Mouse (Mus musculus): Measurements from ENCODE around the gene Rpsa.

The Rpsa gene

DNA sequence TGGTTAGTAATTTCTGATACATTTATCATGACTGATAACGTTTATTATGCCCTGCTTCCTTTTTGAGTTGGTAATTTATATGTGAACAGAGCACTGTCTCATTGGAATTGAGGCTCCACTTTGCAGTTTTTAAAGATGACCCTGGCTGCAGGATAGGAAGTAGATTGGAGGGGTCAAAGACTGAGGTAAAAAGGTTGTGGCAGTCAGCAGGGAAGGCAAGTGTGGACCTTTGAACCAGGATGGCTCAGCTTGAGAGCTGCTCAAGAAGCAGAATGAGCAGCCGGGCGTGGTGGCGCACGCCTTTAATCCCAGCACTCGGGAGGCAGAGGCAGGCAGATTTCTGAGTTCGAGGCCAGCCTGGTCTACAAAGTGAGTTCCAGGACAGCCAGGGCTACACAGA is 14.0 kb upstream of the Rpsa start:
- DNase-seq (ENCODE audit: low spot score in 2 of 2): no peak

DNA sequence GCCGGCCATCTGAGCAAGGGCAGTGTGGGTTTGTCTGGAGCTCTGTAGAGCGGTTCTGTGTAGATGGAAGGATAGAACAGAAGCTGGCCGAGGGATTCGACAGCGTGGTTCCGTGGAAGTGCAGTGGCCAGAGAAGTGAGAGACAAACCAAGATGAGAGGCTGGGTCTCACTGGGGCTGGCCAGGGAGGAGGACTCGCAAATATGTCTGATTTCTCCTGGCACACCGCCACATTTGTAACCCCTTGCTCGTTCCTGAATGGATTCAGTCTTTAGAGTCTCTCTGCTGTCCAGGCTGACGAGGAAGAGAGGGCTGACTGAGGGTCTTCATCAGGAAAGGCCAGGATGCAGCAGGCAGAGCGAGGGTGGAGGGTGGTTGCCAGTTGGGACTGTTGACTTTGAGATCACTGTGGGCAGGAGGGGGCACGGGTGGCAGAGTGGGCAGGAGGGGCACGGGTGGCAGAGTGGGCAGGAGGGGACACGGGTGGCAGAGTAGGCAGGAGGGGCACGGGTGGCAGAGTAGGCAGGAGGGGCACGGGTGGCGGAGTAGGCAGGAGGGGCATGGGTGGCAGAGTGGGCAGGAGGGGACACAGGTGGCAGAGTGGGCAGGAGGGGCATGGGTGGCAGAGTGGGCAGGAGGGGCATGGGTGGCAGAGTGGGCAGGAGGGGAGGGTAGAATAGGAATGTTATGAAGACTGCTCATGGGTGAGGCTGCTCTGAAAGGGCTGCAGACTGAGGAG is 13.3 kb upstream of the Rpsa start:
- no peak for DNase-seq (ENCODE audit: low spot score in 2 of 2)

DNA sequence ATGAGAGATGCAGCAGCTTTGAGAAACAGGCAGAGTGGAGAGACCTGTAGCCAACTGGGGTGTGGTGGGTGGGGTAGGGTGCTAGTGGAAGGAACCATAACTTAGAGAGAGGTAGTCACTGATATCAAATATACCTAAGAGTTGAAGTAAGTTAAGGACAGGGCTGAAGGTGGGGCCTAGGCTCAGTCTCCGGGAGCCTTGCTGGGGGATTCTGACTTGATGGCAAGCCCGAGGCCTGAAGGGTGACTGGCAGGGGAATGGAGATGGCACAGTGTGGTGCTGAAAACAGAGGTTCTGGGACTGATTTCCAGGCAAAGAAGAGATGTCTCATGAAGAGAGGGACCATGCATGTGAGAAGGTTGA is 12.7 kb upstream of the Rpsa start:
- DNase-seq (ENCODE audit: low spot score in 2 of 2): no peak

DNA sequence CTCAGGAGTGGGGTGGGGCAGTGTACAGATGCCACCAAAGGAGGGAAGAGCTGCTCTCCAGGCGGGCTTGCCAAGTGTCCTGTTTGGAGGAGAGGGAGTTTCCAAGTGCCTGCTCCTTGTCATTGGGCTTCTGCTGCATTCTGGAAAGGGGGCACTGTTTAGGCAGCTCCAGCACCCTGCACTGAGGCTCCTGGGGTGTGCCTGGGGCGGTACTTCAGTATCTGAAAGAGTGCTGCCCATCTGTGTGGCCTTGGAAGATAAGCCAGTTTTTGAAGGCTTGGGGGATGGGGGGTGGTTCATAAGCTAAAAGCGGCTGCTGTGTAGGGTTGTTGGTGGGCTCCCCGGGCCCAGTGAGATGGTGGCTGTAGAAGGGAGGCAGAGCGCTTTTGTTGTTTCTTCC is 11.9 kb upstream of the Rpsa start:
- no peak for DNase-seq (ENCODE audit: low spot score in 2 of 2)

DNA sequence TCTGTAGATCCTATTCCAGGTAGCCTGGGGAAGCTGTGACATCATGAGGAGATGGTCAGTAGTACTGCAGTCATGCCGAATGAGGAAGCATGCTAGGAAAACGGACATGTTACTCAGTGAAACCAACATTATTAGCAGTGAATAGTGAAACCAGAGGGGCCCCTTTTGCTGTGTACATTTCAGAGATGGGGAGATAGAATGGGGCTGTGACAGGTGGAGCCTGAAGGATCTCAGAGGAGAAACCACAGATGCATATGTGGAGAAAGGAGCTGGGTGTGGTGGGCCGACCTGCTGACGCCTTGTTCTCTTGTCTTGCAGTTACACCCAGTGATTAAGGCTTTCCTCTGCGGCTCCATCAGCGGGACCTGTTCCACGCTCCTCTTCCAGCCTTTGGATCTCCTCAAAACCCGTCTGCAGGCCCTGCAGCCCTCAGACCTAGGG is 11.3 kb upstream of the Rpsa start:
- no peak for DNase-seq (ENCODE audit: low spot score in 2 of 2)

DNA sequence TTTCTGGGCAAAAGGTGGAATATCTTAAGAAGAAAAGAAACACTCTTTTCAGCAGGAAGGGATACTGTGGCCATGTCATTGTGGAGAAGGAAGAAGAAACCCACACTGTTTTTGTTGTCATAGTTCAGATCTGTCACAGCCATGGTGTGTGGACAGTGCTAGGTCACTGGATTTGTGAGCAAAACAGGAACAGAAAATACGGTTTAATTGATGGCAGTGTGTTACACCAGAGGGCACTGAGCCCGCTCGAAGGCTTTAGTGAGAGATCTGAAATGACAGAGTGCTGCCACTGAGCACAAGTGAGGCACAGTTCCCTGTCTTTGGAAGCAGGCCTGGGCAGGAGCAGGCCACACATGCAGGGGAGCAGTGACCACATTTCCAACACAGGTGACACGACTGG is 9.3 kb upstream of the Rpsa start:
- DNase-seq (ENCODE audit: low spot score in 2 of 2): no peak

DNA sequence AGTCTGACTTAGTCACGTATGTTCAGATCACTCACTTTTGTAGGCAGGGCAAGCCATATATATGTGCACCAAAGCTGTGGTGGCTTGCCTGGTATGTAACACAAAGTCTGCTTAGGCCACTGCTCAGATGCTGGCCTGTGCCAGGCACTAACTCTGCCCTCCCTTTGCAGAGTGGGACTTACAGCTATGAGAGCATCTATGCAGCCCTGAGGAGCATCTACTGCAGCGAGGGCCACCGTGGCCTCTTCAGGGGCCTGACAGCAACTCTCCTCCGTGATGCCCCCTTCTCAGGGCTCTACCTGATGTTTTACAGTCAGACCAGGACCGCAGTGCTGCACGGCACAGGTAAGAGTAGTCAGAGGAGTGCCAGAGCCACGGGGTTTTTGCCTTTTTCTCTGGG is 7.0 kb upstream of the Rpsa start:
- DNase-seq (ENCODE audit: low spot score in 2 of 2): no peak

DNA sequence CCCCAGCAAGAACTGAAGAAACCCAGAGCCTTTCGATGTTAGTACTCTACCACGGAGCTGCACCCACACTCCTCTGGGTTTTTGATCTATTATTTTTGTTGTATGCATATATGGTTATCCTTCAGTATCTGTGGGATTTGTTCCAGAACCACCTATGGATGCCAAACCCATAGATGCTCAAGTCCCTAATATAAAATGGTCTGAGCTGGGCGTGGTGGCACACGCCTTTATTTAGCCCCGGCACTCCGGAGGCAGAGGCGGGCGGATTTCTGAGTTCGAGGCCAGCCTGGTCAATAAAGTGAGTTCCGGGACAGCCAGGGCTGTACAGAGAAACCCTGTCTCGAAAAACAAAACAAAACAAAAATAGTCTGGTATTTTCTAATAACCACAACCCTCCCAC is 621 bp upstream of the Rpsa start:
- DNase-seq (ENCODE audit: low spot score in 2 of 2): no peak

DNA sequence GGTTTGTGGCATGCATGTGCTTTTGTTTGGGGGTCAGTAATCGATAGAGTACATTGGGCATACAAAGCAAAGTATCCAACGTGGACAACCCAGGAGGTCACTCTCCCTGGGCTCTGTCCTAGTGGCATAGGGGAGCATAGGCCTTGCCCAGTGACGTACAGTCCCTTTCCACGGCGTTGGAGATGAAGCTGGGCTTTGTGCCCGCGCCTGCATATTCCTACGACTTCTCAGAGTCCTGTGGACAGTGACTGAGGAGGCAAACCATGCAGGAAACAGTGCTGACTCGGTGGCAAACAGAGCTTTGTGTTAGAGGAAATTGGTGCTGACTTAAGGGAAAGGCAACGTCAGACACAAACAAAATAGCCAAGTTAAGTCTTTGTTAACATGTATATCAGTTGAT is 1.8 kb downstream of the Rpsa start:
- DNase-seq (ENCODE audit: low spot score in 2 of 2): no peak

DNA sequence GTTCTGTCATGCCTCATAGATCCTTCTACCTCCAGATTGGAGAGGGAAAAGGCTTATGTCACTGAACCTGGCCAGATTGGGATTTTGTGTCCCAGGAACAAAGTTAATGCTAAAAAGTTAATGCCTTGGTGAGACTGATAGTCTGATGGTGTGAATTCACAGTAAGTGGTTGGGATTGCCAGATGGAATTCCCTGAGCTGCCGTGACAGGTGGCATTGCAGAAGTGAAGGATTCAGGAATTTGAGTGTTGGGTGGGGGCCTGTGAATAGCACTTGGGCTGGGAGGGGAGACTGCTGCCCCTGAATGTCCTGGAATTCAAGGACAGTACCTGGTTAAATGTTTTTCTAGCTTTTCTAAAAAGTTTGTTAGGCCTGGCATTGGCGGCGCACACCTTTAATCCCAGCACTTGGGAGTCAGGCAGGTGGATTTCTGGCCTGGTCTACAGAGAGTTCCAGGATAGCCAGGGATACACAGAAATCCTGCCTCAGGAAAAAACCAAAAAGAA is 4.3 kb downstream of the Rpsa start:
- DNase-seq (ENCODE audit: low spot score in 2 of 2): no peak

DNA sequence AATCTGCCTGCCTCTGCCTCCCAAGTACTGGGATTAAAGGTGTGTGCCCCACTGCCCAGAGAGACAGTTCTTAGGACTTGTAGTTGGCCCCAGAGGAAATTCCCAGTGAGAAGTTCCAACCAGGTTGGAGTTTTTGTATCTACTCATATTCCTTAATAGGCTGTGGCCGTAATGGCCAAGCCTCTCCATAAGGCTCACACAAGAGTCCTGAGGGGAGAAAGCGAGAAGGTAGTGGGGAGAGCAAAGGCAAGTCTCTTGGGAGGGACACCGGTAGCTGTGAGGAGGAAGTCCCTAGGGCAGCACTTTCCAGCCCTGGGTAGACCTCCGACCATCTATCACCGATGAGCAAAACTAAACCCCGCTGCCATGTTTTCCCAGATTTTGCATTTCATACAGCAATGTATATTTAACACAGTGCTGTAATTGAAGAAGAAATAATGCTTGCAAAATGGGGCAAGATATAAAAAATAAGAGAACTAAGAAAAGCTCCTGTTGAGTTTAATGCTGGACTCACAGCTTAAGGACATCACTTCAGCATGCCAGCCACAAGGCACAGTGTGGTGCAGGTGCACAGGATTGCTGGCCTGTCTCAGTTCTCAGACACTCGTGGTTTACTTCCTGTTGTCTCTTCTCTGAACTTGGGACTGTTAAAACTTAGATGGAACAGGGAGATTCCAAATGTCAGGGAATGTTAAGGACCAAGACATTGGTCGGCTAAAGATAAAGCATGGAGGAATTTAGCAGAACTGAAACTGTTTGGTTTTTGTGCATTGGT is 5.7 kb downstream of the Rpsa start:
- no peak for DNase-seq (ENCODE audit: low spot score in 2 of 2)

DNA sequence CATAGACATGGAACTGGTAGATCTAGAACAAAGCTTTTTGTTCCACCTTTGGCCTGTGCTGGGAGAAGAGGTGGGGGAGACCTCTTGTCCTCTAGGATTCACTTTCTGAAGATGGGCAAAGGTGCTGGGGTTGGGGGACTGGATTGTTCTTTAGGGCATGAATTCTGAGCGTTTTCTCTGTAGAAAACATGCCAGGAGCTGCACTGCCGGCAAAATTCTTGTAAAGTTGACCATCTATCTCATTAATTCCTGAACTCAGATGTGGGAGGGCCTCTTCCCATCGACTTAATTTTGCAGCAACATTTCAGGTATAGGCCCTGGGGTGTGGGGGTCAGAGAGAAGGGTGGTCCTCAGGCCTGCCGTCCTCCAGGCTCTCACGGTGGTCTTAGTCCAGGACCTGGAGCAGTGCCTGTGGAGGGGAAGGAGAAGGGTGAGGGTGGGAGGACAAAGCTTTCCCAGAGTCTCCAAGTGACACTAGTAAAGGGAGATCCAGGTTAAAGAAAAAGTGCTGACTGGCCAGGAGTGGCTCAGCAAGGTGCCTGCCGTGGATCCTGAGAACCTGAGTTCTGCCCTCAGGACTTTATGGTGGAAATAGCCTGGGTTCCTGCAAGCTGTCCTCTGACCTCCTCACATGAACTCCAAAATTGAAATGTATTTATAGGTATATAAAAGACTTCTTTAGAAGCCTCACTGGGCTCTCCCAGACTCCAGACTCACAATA is 6.4 kb downstream of the Rpsa start:
- no peak for DNase-seq (ENCODE audit: low spot score in 2 of 2)

DNA sequence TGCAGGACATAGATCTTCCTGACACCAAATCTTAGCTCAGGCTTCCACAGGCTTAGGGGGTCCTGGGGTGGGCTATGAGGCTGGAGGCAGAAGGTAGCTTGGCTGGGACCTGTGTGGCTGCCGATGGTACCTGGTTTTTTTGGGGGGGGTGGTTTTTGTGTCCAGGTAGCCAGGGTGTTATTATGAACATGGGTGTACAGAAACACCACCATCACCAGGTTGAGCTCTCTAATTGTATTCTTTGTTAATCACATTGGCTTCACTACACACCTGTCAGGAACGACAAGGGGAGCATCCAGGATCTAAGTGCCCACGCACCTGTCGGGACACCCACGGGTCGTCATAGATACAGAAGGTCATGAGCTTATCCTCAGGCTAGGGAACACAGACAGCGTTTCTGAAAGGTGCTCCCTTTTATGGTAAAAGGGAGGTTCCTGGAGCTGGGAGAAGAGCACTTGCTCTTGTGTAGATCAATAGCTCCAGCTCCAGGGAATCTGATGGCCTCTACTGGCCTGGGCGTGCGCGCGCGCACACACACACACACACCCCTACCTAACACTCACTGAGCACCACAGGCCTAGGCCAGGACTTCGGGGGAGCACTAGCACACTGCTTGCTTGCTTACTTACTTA is 7.2 kb downstream of the Rpsa start:
- DNase-seq (ENCODE audit: low spot score in 2 of 2): no peak

DNA sequence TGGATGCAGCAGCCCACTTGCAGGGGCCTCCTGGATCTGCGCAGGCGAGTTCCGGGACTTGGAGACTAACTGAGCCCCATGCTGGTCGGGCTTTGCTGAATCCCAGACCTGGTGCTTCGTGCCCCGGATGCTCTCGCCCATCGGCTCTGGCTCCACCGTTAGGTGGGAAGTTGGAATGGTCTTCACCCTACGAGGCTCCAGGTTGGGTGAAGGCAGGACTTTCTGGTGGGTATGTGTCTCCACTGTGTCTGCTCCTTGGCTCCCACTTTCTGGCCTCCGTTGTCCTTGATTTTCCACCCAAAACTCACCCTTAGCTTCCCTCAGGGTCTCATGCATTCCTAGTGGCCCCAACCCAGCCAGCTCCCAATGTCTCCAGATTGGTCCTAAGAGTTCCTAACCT is 8.0 kb downstream of the Rpsa start:
- no peak for DNase-seq (ENCODE audit: low spot score in 2 of 2)

DNA sequence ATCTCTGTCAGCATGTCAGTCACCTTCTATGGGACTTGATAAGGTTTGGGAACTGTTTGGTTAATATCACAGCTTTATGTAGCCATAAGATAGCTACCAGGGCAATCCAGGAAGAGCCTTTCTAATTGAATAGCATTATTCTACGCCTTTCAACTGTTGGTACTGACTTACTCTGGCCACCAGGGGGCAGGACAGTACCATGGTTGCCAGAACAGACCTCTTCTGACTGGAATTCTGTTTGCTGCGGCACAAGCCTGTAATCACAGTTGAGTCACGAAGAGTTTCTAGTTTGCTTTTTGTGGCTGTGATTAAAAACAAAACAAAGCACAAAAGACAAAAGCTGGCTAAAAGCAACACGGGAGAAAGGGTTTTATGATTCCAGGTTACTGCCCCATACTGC is 13.2 kb downstream of the Rpsa start:
- peak; percentile 53 to 83 for DNase-seq (ENCODE audit: low spot score in 2 of 2)

DNA sequence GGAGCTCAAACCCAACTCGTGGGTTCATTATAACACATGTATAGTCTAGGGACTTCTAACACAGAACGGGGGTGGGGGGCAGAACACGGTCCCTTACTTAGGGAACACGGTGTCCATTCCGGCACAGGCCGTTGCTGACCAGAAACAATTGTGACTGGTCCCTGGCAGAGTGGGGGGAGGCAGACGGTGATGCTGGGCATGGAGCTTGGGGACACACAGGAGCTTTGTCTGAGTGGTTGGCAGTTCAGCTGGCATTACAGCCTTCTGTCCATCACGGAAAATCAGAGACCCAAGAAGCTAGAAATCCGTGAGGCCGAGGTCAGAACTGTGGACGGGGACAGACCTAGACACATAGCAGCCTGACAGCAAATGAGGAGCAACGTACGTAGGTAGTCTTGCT is 17.0 kb downstream of the Rpsa start:
- no peak for DNase-seq (ENCODE audit: low spot score in 2 of 2)

DNA sequence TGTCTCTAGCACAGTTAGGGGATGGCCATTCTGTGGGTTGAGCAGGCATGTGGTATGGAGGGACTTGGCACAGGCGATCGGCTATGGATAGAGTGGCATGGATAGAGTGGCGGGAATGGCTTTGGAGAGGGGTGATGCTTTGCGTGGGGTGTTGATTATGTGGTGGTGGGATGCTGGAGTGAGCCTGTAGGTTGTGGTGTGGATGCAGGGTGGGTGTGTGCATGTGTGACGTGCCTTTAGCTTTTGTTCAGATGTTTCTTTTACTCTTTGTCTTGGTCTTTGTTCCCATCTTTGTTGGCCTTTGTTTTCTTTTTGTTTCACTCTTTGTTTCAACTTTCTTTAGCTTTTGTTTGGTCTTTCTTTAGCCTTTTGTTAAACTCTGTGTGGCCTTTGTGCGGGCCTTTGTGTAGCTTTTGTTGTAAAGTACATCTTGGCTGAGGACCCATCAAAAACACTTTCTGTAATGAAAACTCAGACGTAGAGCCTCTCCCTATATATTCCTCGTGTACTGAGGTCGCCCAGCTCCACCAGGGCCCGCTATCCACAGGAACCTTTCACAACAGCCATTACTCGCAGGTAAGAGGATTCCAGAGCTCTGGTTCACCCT is 21.8 kb downstream of the Rpsa start, which contains the start of gene Mobp:
Mobp (plus strand) TSS at position 486 of the 607 bp plus-strand sequence.
- DNase-seq (ENCODE audit: low spot score in 2 of 2): no peak

DNA sequence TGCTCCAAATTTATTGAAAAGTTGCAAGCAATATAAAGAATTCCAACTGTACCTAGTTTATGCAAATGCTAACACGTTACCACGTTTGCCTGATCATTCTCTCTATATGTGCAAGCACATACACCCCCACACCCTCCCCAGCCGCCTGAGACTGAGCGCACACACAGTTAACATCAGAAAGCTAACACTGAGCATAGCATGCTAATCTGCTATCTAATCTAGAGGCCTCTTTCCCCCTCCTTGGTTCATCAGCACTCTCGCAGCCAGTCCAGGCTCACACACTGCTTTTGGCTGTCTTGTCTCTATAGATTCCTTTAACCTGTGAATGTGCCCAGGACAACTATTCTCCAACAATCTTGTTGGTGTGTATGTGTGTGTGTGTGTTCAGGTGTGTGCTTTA is 23.7 kb downstream of the Rpsa start:
- DNase-seq (ENCODE audit: low spot score in 2 of 2): no peak

DNA sequence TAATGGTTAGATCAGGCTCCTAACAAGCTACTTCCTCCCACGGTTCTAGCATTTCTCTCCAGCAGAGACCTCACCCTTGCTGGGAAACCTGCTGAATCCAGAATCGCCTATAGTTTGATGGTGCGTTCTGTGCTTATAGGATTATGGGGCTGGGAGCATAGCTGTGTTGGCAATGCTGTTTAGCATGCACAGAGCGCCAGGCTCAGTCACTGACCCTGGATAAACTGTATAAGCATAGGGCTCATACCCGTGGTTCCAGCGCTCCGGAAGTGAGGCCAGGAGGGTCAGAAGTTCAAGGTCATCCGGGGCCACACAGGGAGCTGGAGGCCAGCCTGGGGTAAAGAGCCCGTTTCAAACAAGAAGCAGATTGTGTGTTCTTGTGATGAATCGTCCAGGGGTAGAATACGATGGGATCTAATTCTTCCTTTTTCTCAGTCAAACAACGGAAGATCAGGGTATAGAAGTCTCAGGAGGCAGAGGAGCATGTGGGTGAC is 24.5 kb downstream of the Rpsa start:
- no peak for DNase-seq (ENCODE audit: low spot score in 2 of 2)

DNA sequence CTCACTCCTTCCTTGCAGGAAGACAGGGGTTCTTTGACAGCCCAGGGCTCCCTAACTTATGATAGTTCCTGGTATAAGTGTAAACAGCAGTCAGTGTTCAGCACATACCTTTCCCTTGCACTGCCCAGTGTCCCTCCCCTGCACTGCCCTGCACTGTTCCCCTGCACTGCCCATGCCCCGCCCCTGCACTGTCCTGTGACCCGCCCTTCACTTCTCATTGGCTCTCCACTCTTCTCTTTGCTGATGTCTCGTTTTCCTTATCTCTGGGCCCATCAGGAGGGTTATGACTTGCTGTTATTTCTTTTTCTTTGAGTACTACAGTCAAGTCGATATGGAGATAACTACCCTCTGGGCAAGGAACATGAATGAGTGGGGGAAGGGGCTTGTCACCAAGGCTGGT is 30.6 kb downstream of the Rpsa start:
- no peak for DNase-seq (ENCODE audit: low spot score in 2 of 2)

DNA sequence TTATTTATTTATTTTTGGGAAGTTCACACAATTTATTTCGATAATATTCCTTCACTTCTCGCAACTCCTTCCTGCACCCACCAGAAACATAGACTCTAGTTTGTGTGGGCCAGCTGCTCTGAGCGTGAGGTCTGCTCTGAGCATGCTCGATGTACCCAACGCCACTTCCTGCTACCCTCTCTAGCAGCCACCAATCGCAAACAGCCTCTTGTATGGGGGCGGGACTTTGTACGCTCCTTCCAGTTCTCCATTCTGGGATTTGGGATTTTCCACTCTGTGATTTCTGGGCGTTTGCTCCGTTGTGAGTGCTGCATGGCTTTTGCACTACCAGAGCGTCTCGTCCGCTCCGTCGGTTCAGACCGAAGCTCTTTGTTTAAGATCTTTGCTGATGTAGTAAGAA is 36.4 kb downstream of the Rpsa start:
- DNase-seq (ENCODE audit: low spot score in 2 of 2): no peak

DNA sequence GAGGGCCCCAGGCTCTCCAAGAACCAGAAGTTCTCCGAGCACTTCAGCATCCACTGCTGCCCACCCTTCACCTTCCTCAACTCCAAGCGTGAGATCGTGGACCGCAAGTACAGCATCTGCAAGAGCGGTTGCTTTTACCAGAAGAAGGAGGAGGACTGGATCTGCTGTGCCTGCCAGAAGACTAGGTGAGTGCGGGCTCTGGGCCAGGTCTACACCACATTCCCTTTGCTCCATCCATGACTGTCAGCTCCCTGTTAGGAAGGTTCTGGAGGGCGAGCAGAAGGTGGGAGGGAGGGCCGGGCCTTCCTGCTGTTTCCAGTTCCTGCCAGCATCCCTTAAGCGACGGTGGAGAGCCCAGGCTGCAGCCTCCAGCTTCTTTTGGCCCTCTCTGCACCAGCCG is 40.3 kb downstream of the Rpsa start:
- DNase-seq (ENCODE audit: low spot score in 2 of 2): no peak

All from urinary bladder, postnatal 4 days (tissue).